Mouse (Mus musculus) activated CD4-positive, CD25-positive, alpha-beta regulatory T cell (primary cell): ENCODE results near the gene Wars2. TPM values are rescaled to one million over a fixed set of nuclear protein-coding genes. Genes with fewer than 3 reads are reported as not detected.

ENCODE experiments used
- polyA plus RNA-seq, 2 experiments: library from polyadenylated mRNA; unstranded; fragments of 100-300 nt; shearing (Covaris generic); gene quantifications; one replicate each; pipeline ENCODE4 v1.2.1; 2017

Wars2 gene
- 1 to 10 TPM; 1.3 to 4.3 TPM for polyA plus RNA-seq

DNA sequence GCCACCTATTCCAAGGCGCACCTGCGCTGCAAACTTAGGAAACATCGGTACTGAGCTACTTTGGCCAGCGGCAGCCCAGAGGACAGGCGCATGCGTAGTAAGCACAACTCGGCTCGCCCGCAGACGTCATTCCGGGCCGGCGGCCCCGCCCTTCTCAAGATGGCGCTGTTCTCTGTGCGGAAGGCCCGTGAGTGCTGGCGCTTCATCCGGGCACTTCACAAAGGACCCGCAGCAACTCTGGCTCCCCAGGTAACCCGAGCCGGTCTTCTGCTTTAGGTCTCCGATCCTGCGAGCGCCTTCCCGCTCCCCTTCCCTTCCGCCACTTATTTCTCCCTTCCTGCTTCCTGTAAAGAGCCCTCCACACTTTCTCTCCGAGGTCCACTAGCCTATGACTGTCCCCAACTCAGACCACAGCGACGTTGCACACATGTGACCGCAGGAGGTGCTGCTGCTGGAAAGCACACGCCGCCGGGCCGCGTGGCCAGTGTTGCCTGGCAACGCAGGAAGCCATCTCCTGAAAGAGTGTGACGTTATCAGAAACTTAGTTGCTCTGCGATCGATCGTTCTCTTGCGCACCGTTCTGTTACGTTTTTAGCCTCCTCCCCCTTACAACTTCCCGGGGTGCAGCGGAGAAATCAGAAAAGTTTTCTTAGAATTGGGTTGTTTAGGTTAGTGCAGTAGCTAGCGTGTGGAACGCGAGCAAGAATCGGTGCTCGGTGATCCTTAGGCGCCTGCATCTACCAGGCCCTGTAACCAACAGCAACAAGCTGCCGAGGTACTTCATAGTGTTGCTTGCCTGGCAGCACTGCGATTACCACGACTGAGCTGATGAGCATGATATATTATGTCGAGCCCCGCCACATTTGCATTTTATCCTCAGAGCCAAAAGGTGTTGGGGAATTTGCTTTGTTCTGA lies at the start of gene Wars2:
TSS of gene Wars2 (plus strand) at position 129 of the 915 bp plus-strand sequence.

DNA sequence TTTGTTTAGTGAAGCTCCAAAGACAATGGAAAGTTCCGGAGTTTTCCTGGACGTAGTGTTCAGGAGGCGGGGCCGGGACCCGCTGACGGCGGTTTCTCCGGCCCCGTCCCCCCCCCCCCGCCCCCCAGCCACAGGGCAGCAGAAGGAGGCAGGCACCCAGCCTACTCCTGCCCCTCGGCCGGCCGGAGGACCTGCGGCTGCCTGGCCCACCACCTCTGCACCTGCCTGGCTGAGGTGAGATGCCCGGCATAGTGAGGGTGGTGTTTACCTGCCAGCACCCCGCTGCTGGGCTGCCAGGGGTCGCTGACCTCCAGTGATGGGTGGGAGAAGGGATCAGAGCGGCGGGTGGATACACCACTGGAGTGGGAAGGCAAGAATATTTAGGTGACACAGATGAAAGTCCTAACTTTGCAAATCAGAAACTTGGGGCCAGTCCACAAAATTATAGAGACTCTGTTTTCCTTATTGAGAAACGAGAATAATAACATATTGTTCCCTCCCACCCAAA lies 99.4 kb downstream of the Wars2 start, which contains the start of gene Tbx15:
TSS of gene Tbx15 (plus strand) at position 169 of the 508 bp plus-strand sequence.

Other genes starting within 250 kb of the Wars2 start
- gene Hao2, start 247.8 kb upstream of the Wars2 start, polyA plus RNA-seq, result not detected
- gene Tbx15, start 99.3 kb downstream of the Wars2 start, polyA plus RNA-seq, result not detected